Mouse (Mus musculus): ENCODE data around the gene Srp54a.
"Not testable (repeated sequence)": the region's sequence is repeated elsewhere in the genome, so short reads cannot be mapped to it uniquely, and the experiment has no call there.

Gene Srp54a

DNA sequence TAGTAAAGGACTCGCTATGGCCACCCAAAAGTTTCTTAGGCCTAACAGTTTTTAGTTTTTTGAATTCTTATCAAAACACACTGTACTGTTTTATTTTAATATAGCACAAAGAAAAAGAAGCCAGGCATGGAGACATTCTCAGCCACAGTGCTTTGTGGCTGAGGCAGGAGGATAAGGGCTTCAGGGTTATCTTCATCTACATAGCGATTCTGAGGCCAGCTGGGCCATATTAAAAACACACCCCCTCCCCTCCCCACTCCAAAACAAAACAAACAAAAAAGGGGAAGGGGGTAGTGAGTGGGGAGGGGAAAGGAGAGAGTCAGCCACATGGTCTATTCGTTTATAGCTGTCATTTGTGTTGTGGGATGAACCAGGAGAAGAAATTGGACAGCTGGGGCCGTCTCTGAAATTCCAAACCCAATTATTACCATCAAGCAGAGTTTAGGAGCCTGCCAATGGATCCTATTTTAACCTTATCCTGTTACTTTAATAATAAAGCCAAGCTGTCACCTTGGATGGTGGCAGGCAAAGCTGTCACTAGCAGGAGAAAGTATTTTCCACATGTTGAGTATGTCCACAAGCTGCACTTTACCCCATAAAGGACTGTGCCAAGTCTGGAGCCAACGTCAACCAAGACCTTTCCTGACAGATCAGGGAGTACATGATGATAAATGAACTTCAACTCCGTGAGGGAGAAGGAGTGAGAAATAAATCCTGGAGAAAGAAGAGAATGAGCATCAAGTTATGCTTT lies 21.0 kb upstream of the Srp54a start:
- Histone ChIP-seq H3K4me1 (replicated peaks; ENCODE audit: low read depth, low read length) (no peaks in the 10 kb centered on the region), H3K4me3 (replicated peaks; ENCODE audit: low read length) (no peak overlapping the region), H3K36me3 (ENCODE audit: insufficient read depth, low read length) (peaks cover 77% of the 10 kb centered on the region), H3K27me3 (ENCODE audit: insufficient read depth, low read length) (no peaks in the 10 kb centered on the region), H3K9me3 (ENCODE audit: low read length) (no peaks in the 10 kb centered on the region)
- TF ChIP-seq POU5F1 (IDR thresholded peaks at IDR 0.05; ENCODE audit: borderline replicate concordance, low read length) (no peak), CTCF (conservative IDR thresholded peaks at IDR 0.05; ENCODE audit: low read length) (no peak), NANOG (IDR thresholded peaks at IDR 0.05; ENCODE audit: borderline replicate concordance, low read length) (no peak)

DNA sequence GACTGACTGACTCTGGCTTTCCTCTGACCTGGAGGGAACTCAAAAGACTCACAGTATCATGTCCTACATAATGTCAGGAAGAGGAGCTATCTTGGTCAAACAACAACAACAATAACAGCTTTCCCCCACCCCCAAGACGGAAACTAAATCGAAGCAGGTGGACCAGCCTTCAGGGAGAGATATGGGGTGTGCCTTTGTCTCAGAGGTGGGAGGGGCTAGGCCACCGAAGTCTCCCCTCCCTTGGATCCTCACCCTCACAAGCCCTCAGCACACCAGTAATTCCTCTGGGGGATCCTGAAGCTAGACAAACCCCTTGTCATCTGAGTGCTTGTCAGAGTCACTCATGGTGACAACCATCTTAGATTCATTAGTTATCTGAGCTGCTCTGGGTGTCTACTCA lies 20.2 kb upstream of the Srp54a start:
- H3K4me1 ChIP-seq (replicated peaks; ENCODE audit: low read depth, low read length): no peaks in the 10 kb centered on the region
- H3K36me3 ChIP-seq (ENCODE audit: insufficient read depth, low read length): peaks cover 72% of the 10 kb centered on the region
- TF ChIP-seq NANOG (IDR thresholded peaks at IDR 0.05; ENCODE audit: borderline replicate concordance, low read length) (no peak), POU5F1 (IDR thresholded peaks at IDR 0.05; ENCODE audit: borderline replicate concordance, low read length) (no peak), CTCF (conservative IDR thresholded peaks at IDR 0.05; ENCODE audit: low read length) (no peak)
- H3K4me3 ChIP-seq (replicated peaks; ENCODE audit: low read length): no peak overlapping the region
- H3K9me3 ChIP-seq (ENCODE audit: low read length): no peaks in the 10 kb centered on the region
- H3K27me3 ChIP-seq (ENCODE audit: insufficient read depth, low read length): no peaks in the 10 kb centered on the region

DNA sequence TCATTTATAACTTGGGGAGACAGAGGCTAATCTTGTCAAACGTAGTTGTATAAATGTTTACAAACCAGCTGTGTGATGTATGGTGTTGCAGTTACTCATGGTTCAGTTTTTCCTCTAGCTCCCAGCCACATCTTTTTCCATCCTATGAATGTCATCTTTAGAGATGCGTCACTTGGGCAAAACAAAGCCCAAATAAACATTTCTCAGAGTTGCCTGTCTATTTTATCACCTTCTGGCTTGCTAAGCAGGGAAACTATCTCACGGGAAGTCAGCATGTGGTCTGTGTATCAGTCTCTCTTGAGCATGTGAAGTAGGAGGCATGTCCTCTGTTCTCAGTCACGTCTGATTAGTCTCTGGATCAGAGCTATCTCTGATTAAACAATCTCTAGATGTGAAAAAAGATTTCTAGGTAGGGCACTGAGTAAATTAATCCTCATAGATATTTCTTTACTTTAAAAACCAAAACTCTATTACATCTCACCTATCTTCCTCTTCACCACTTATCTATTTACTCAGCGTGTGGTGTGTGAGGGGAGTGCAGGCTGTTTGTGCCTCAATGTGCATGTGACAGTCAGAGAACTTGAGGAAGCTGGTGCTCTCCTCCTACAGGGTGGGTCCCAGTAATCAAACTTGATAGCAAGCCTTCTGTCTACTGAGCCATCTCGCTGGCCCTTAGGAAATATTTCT lies 19.7 kb upstream of the Srp54a start:
- H3K36me3 ChIP-seq (ENCODE audit: insufficient read depth, low read length): peaks cover 70% of the 10 kb centered on the region
- no peaks in the 10 kb centered on the region for H3K4me1 ChIP-seq (replicated peaks; ENCODE audit: low read depth, low read length)
- TF ChIP-seq POU5F1 (IDR thresholded peaks at IDR 0.05; ENCODE audit: borderline replicate concordance, low read length) (no peak), NANOG (IDR thresholded peaks at IDR 0.05; ENCODE audit: borderline replicate concordance, low read length) (no peak), CTCF (conservative IDR thresholded peaks at IDR 0.05; ENCODE audit: low read length) (no peak)
- no peak overlapping the region for H3K4me3 ChIP-seq (replicated peaks; ENCODE audit: low read length)
- no peaks in the 10 kb centered on the region for H3K9me3 ChIP-seq (ENCODE audit: low read length)
- no peaks in the 10 kb centered on the region for H3K27me3 ChIP-seq (ENCODE audit: insufficient read depth, low read length)

DNA sequence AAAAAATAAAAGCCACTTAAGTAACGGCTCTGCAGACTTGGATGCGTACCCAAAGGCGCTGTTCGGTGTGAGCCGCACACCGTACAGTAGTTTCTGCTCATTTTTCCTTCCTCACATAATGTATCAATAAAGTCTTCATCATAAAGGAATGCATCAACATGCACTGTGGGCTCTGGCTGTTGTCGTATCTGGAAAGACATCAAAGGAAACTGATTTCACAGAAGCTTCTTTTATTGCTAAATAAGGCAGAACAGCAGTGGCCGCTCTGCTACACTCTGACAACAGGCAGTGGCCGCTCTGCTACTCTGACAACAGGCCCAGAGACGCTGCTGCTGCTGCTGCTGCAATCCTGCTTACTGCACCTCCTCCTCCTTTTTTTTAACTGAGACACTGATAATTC lies 19.1 kb upstream of the Srp54a start:
- Histone ChIP-seq H3K36me3 (ENCODE audit: insufficient read depth, low read length) (peaks cover 65% of the 10 kb centered on the region), H3K9me3 (ENCODE audit: low read length) (no peaks in the 10 kb centered on the region), H3K4me3 (replicated peaks; ENCODE audit: low read length) (no peak overlapping the region), H3K27me3 (ENCODE audit: insufficient read depth, low read length) (no peaks in the 10 kb centered on the region), H3K4me1 (replicated peaks; ENCODE audit: low read depth, low read length) (no peaks in the 10 kb centered on the region)
- no peak for TF ChIP-seq NANOG (IDR thresholded peaks at IDR 0.05; ENCODE audit: borderline replicate concordance, low read length)
- no peak for TF ChIP-seq POU5F1 (IDR thresholded peaks at IDR 0.05; ENCODE audit: borderline replicate concordance, low read length)
- TF ChIP-seq CTCF (conservative IDR thresholded peaks at IDR 0.05; ENCODE audit: low read length): no peak

DNA sequence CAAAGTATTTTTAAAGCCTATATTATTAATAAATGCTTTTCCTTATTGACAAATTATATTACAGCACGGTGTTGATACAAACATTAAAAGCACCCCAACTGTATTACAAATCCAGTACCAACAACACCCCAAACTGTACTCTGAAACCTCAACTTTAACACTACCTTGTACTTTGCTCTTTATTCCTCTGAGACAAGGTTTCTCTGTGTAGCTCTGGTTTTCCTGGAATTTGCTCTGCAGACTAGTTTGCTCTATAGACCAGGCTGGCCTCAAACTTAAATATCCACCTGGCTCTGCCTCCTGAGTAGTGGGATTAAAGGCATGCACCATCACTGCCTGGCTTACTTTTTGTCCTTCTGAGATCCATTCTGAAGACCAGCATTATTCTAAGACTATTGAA lies 17.9 kb upstream of the Srp54a start:
- TF ChIP-seq CTCF (conservative IDR thresholded peaks at IDR 0.05; ENCODE audit: low read length) (no peak), NANOG (IDR thresholded peaks at IDR 0.05; ENCODE audit: borderline replicate concordance, low read length) (no peak)
- Histone ChIP-seq H3K4me1 (replicated peaks; ENCODE audit: low read depth, low read length) (no peaks in the 10 kb centered on the region; the same call in 1 of the 2 replicates), H3K4me3 (replicated peaks; ENCODE audit: low read length) (no peak overlapping the region), H3K9me3 (ENCODE audit: low read length) (no peaks in the 10 kb centered on the region), H3K36me3 (ENCODE audit: insufficient read depth, low read length) (peaks cover 56% of the 10 kb centered on the region), H3K27me3 (ENCODE audit: insufficient read depth, low read length) (no peaks in the 10 kb centered on the region)

DNA sequence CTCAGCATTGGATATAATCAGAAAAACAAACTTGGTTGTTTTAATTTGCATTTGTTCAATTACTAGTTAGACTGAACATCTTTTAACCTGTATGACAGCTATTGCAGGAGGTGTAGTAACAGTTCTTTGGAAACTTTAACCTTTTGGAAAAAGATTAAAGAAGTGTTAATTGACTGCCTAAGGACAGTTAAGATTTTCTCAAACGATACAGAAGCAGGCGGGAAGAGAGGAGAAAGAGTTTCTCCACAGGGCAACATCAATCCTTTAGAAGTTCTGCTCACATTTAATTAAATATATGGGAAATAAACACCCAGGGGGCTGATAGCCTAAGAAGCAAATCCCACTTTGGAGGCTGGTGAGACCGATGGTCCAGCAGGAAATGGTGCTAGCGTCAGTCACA lies 7.6 kb upstream of the Srp54a start:
- no peak for TF ChIP-seq CTCF (conservative IDR thresholded peaks at IDR 0.05; ENCODE audit: low read length)
- H3K27me3 ChIP-seq (ENCODE audit: insufficient read depth, low read length): no peaks in the 10 kb centered on the region

DNA sequence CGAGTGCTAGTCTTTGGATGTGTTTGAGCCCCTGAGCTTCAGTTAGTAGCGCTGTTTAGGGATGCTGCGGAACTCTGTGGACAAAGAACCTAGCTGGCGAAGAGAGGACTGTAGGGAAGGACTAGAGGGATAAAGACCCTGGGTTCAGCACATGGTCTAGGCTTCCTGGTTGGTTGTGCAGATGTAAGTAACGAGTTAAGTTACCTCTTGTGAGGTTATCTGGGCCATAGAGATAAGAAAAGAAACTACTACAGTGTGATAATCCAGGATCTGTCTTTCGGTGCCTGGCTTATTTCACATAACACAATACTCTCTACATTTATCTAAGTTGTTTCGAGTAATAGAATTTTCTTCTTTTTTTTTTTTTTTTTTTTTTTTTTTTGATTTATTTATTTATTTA lies 6.4 kb upstream of the Srp54a start:
- Histone ChIP-seq H3K36me3 (ENCODE audit: insufficient read depth, low read length) (peaks cover 20% of the 10 kb centered on the region), H3K27me3 (ENCODE audit: insufficient read depth, low read length) (no peaks in the 10 kb centered on the region)
- TF ChIP-seq POU5F1 (IDR thresholded peaks at IDR 0.05; ENCODE audit: borderline replicate concordance, low read length): no peak
- no peak for TF ChIP-seq CTCF (conservative IDR thresholded peaks at IDR 0.05; ENCODE audit: low read length)
- TF ChIP-seq NANOG (IDR thresholded peaks at IDR 0.05; ENCODE audit: borderline replicate concordance, low read length): no peak

More for the DNA sequence above, 7.6 kb upstream of the Srp54a start:
- no peak overlapping the region for H3K4me3 ChIP-seq (replicated peaks; ENCODE audit: low read length)
- H3K4me1 ChIP-seq (replicated peaks; ENCODE audit: low read depth, low read length): 0 out of 2 replicates have a peak, but pooled peaks cover 9% of the 10 kb centered on the region
- H3K36me3 ChIP-seq (ENCODE audit: insufficient read depth, low read length): peaks cover 22% of the 10 kb centered on the region
- H3K9me3 ChIP-seq (ENCODE audit: low read length): no peaks in the 10 kb centered on the region

DNA sequence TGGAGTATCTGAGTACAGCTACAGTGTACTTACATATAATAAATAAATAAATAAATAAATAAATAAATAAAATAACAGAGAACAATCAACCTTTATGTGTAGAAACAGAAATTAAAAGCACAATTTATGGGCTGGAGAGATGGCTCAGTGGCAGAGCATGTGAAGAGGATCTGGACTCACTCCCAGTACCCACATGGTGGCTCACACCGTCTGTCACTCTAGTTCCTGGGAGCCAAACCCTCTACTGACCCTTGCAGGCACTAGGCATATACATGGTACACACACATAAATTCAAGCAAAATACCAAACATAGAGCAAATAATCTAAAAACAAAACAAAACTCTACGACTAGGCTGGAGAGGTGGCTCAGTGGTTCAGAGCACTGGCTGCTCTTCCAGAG lies 4.8 kb upstream of the Srp54a start:
- Histone ChIP-seq H3K27me3 (ENCODE audit: insufficient read depth, low read length) (no peaks in the 10 kb centered on the region), H3K4me3 (replicated peaks; ENCODE audit: low read length) (no peak overlapping the region), H3K36me3 (ENCODE audit: insufficient read depth, low read length) (peaks cover 20% of the 10 kb centered on the region), H3K4me1 (replicated peaks; ENCODE audit: low read depth, low read length) (peaks cover 20% of the 10 kb centered on the region), H3K9me3 (ENCODE audit: low read length) (no peaks in the 10 kb centered on the region)
- TF ChIP-seq NANOG (IDR thresholded peaks at IDR 0.05; ENCODE audit: borderline replicate concordance, low read length): no peak
- no peak for TF ChIP-seq CTCF (conservative IDR thresholded peaks at IDR 0.05; ENCODE audit: low read length)
- no peak for TF ChIP-seq POU5F1 (IDR thresholded peaks at IDR 0.05; ENCODE audit: borderline replicate concordance, low read length)

More for the DNA sequence above, 6.4 kb upstream of the Srp54a start:
- H3K4me3 ChIP-seq (replicated peaks; ENCODE audit: low read length): no peak overlapping the region
- 0 out of 2 replicates have a peak, but pooled peaks cover 11% of the 10 kb centered on the region for H3K4me1 ChIP-seq (replicated peaks; ENCODE audit: low read depth, low read length)
- H3K9me3 ChIP-seq (ENCODE audit: low read length): no peaks in the 10 kb centered on the region

DNA sequence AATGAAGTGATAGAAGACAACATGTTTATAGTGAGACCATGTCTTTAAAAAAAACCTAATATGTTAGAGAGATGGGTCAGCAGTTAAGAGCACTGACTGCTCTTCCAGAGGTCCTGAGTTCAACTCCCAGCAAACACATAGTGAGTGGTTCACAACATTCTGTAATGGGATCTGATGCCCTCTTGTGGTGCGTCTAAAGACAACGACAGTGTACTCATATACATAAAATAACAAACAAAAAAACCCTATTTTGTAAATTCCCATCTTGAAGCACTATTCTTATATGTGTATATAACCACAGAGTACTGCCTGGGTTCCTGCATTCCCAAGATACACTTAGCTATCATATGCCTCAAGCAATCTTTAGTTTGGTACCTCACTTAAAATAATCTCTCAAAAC lies 1.4 kb upstream of the Srp54a start:
- not testable (repeated sequence) for H3K9me3 ChIP-seq (ENCODE audit: low read length); H3K27me3 ChIP-seq (ENCODE audit: insufficient read depth, low read length)
- Histone ChIP-seq H3K36me3 (ENCODE audit: insufficient read depth, low read length) (peaks cover 20% of the 10 kb centered on the region), H3K4me1 (replicated peaks; ENCODE audit: low read depth, low read length) (peaks cover 12% of the 10 kb centered on the region), H3K4me3 (replicated peaks; ENCODE audit: low read length) (peak overlapping the region; percentile 91)

DNA sequence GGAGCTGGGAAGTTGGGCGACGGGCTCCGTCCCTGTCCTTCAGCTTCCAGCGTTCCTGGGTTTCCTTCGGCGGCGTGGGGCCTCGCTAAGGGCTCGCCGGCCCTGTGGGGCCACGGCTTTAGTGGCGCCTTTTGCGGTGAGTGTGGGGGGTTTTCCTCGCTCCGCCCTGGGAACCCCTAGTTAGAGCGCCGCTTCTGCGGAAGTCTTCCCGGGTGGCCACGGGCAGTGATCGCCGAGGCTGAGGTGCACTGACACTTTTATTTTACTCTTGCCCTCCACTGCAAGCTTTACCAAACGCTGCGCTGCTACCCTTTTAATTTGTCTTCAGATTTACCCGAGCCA lies 510 bp downstream of the Srp54a start:
- peaks cover 20% of the 10 kb centered on the region for H3K36me3 ChIP-seq (ENCODE audit: insufficient read depth, low read length)
- H3K9me3 ChIP-seq (ENCODE audit: low read length); H3K27me3 ChIP-seq (ENCODE audit: insufficient read depth, low read length): not testable (repeated sequence)
- H3K4me1 ChIP-seq (replicated peaks; ENCODE audit: low read depth, low read length): peaks cover 12% of the 10 kb centered on the region
- H3K4me3 ChIP-seq (replicated peaks; ENCODE audit: low read length): peak overlapping the region; percentile 91

DNA sequence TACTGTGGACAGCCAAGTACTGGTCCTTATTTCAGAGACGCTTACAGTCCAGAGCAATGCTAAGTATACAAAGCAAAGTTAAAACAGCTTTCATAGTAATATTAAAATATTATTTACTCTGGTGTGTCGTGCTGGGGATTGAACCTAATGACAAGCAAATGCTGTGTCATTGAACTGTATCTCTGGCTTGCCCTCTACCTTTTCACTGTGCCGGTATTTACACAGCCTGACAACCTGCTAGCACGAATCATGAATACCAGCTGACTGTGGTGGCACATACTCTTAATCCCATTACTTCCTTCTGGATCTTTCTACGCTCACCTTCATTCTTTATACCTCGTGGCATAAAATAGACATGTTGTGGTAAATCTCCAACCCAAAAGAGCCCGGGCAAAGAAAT lies 12.1 kb downstream of the Srp54a start:
- H3K36me3 ChIP-seq (ENCODE audit: insufficient read depth, low read length); H3K4me1 ChIP-seq (replicated peaks; ENCODE audit: low read depth, low read length); H3K4me3 ChIP-seq (replicated peaks; ENCODE audit: low read length); H3K27me3 ChIP-seq (ENCODE audit: insufficient read depth, low read length); H3K9me3 ChIP-seq (ENCODE audit: low read length): not testable (repeated sequence)

DNA sequence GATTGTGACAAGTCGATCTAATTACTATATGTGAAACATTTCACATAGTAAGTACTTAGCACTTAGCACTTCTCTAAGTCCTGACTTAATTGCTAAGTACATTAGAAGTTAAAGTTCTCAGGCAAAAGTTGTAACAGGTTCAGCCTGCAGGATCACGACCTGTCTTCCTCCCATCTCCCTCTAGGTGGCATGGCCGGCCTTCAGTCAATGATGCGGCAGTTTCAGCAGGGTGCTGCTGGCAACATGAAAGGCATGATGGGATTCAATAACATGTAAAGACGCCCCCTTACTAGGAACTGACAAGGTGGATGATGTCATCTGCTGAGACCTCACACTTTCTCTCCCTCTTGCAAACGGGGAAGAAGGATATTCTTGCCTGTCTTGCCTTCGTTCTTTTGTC lies 32.6 kb downstream of the Srp54a start:
- H3K4me1 ChIP-seq (replicated peaks; ENCODE audit: low read depth, low read length); H3K36me3 ChIP-seq (ENCODE audit: insufficient read depth, low read length): not testable (repeated sequence)

More for the DNA sequence above, 32.6 kb downstream of the Srp54a start:
- H3K27me3 ChIP-seq (ENCODE audit: insufficient read depth, low read length); H3K4me3 ChIP-seq (replicated peaks; ENCODE audit: low read length); H3K9me3 ChIP-seq (ENCODE audit: low read length): not testable (repeated sequence)
